In the genomic region with DNA sequence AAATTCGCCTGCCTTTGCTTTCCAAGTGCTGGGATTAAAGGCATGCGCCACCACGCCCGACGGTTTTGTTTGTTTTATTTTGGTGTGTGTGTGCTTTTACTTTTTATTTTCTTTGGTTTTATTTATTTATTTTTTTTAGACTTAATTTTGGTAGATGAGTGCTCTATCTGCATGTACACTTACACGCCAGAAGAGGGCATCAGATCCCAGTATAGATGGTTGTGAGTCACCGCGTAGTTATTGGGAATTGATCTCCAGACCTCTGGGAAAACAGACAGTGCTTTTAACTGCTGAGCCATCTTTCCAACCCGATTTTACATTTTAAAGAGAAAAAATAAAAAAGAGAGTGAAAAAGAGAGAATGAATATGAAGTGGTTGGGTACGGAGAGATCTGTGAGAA, we compare ENCODE assay signal across 9 mouse cellular contexts. TPM values are rescaled to one million over a fixed set of nuclear protein-coding genes. Genes with fewer than 3 reads are reported as not detected.
A peak's percentile ranks its signal among the peaks of the same experiment; 100 is the strongest.
DNase-seq lines count a peak whose midpoint lies in the region; ATAC-seq and TF ChIP-seq lines count a peak whose summit lies in the region.
"Had no signal": no experiment of that assay in that cellular context is flagged by ENCODE, and none has a peak within 500 bp of the region (broad histone marks: within the 10 kb centered on the region; RNA-seq: fewer than 3 reads in every experiment).

No protein-coding gene starts in this region.

- DNase-seq in heart, adult 9 months (ENCODE audit: low spot score in 2 of 2), result no peak
- DNase-seq in neural tube, embryonic 11.5 days (ENCODE audit: low spot score), result peak; percentile 10
- DNase-seq in forelimb bud, embryonic 11.5 days (ENCODE audit: low read depth, low spot score), result peak; percentile 6
- DNase-seq in stomach, postnatal 0 days (ENCODE audit: low spot score), result no peak
- DNase-seq in adrenal gland, postnatal 4 days (ENCODE audit: low spot score in 2 of 2), result no peak
- DNase-seq: gastrocnemius, postnatal 25 days had no signal

- no peak for ATAC-seq in heart, embryonic 13.5 days (ENCODE audit: extremely low read depth, insufficient number of reproducible peaks, low FRiP score, low TSS enrichment)
- no peak for ATAC-seq in neural tube, embryonic 11.5 days (ENCODE audit: insufficient read depth, low FRiP score, low TSS enrichment)
- ATAC-seq in neural tube, embryonic 15.5 days (ENCODE audit: low FRiP score), result no peak
- ATAC-seq in stomach, postnatal 0 days (ENCODE audit: low FRiP score, low TSS enrichment), result no peak
- ATAC-seq in midbrain, embryonic 16.5 days, result no peak

- H3K27ac ChIP-seq in heart, embryonic 13.5 days (replicated peaks), result no peak overlapping the region
- no peak overlapping the region for H3K27ac ChIP-seq in neural tube, embryonic 11.5 days (ENCODE audit: low read depth, low read length)
- no peak overlapping the region for H3K27ac ChIP-seq in neural tube, embryonic 15.5 days (replicated peaks)
- no peak overlapping the region for H3K27ac ChIP-seq in stomach, postnatal 0 days (replicated peaks)
- no peak overlapping the region for H3K27ac ChIP-seq in midbrain, embryonic 16.5 days (ENCODE audit: low read length)

- no peaks in the 10 kb centered on the region for H3K27me3 ChIP-seq in heart, embryonic 13.5 days (replicated peaks)
- no peaks in the 10 kb centered on the region for H3K27me3 ChIP-seq in neural tube, embryonic 11.5 days (ENCODE audit: control insufficient read depth, insufficient read depth, low read length)
- H3K27me3 ChIP-seq in neural tube, embryonic 15.5 days (replicated peaks), result no peaks in the 10 kb centered on the region
- no peaks in the 10 kb centered on the region for H3K27me3 ChIP-seq in stomach, postnatal 0 days (ENCODE audit: control insufficient read depth, insufficient read depth, low read length)
- no peaks in the 10 kb centered on the region for H3K27me3 ChIP-seq in midbrain, embryonic 16.5 days (ENCODE audit: control insufficient read depth, insufficient read depth, low read depth, low read length)

- 28% methylated on average over 10 of the region's 10 CpGs for WGBS in heart, embryonic 13.5 days
- WGBS in neural tube, embryonic 11.5 days, result 33% methylated on average over 10 of the region's 10 CpGs
- 26% methylated on average over 9 of the region's 10 CpGs for WGBS in neural tube, embryonic 15.5 days
- 30% methylated on average over 10 of the region's 10 CpGs for WGBS in stomach, postnatal 0 days
- 31% methylated on average over 10 of the region's 10 CpGs for whole genome bisulfite sequencing in midbrain, embryonic 16.5 days

- H3K9me3 ChIP-seq in heart, embryonic 13.5 days, result no peaks in the 10 kb centered on the region
- H3K9me3 ChIP-seq in neural tube, embryonic 11.5 days (ENCODE audit: control insufficient read depth, low read length), result no peaks in the 10 kb centered on the region
- H3K9me3 ChIP-seq in neural tube, embryonic 15.5 days (replicated peaks), result no peaks in the 10 kb centered on the region
- no peaks in the 10 kb centered on the region for H3K9me3 ChIP-seq in stomach, postnatal 0 days (ENCODE audit: control insufficient read depth, low read length)
- no peaks in the 10 kb centered on the region for H3K9me3 ChIP-seq in midbrain, embryonic 16.5 days (replicated peaks; ENCODE audit: control insufficient read depth, low read length, poor library complexity, severe bottlenecking)

- H3K36me3 ChIP-seq in heart, embryonic 13.5 days, result no peaks in the 10 kb centered on the region
- H3K36me3 ChIP-seq in neural tube, embryonic 11.5 days (ENCODE audit: control insufficient read depth, insufficient read depth, low read length), result no peaks in the 10 kb centered on the region
- H3K36me3 ChIP-seq in neural tube, embryonic 15.5 days, result no peaks in the 10 kb centered on the region
- H3K36me3 ChIP-seq in stomach, postnatal 0 days (ENCODE audit: control insufficient read depth, insufficient read depth, low read length), result no peaks in the 10 kb centered on the region
- H3K36me3 ChIP-seq in midbrain, embryonic 16.5 days (ENCODE audit: control insufficient read depth, insufficient read depth, low read length), result no peaks in the 10 kb centered on the region

- peak; percentile 67 for TF ChIP-seq CTCF in stomach, postnatal 0 days (IDR thresholded peaks at IDR 0.05; ENCODE audit: low read depth)

- H3K9ac ChIP-seq in heart, embryonic 13.5 days, result no peak overlapping the region
- no peak overlapping the region for H3K9ac ChIP-seq in neural tube, embryonic 11.5 days (ENCODE audit: low read length)
- no peak overlapping the region for H3K9ac ChIP-seq in neural tube, embryonic 15.5 days (replicated peaks)
- H3K9ac ChIP-seq in stomach, postnatal 0 days (ENCODE audit: low read length), result no peak overlapping the region
- no peak overlapping the region for H3K9ac ChIP-seq in midbrain, embryonic 16.5 days (ENCODE audit: low read depth, low read length)

- no peaks in the 10 kb centered on the region for H3K4me1 ChIP-seq in heart, embryonic 13.5 days
- no peaks in the 10 kb centered on the region for H3K4me1 ChIP-seq in neural tube, embryonic 11.5 days (ENCODE audit: control insufficient read depth, insufficient read depth, low read length)
- no peaks in the 10 kb centered on the region for H3K4me1 ChIP-seq in neural tube, embryonic 15.5 days
- no peaks in the 10 kb centered on the region for H3K4me1 ChIP-seq in stomach, postnatal 0 days (replicated peaks; ENCODE audit: control insufficient read depth, insufficient read depth)
- no peaks in the 10 kb centered on the region for H3K4me1 ChIP-seq in midbrain, embryonic 16.5 days (ENCODE audit: control insufficient read depth, insufficient read depth, low read length)

- no peak for TF ChIP-seq EP300 in stomach, postnatal 0 days (optimal IDR thresholded peaks at IDR 0.05)

- peak overlapping the region; percentile 21; the same call in 1 of the 2 replicates for H3K4me3 ChIP-seq in heart, embryonic 13.5 days
- H3K4me3 ChIP-seq in neural tube, embryonic 11.5 days (ENCODE audit: low read depth, low read length), result no peak overlapping the region
- H3K4me3 ChIP-seq in neural tube, embryonic 15.5 days (replicated peaks), result no peak overlapping the region
- no peak overlapping the region for H3K4me3 ChIP-seq in stomach, postnatal 0 days (ENCODE audit: low read depth, low read length)
- no peak overlapping the region for H3K4me3 ChIP-seq in midbrain, embryonic 16.5 days (ENCODE audit: low read depth, low read length)

- peak overlapping the region; percentile 38; the same call in 1 of the 2 replicates for H3K4me2 ChIP-seq in heart, embryonic 13.5 days
- H3K4me2 ChIP-seq in neural tube, embryonic 11.5 days (ENCODE audit: low read depth), result no peak overlapping the region
- H3K4me2 ChIP-seq in neural tube, embryonic 15.5 days, result no peak overlapping the region
- no peak overlapping the region for H3K4me2 ChIP-seq in stomach, postnatal 0 days (replicated peaks; ENCODE audit: low read depth)
- no peak overlapping the region for H3K4me2 ChIP-seq in midbrain, embryonic 16.5 days (ENCODE audit: low read length)

RNA-seq across cellular contexts. Expression of gene Tsr2, which starts 36.4 kb away (rescaled TPM):
- 16.7 and 20.0 TPM in 2 replicates for polyA plus RNA-seq in heart, embryonic 13.5 days (2015; fragmentation: Nextera tagmentation; extraction: Ambion mirVana)
- polyA plus RNA-seq in neural tube, embryonic 11.5 days (2014; fragmentation: Nextera tagmentation; extraction: Ambion mirVana), result 44.8 and 47.9 TPM in 2 replicates
- 37.5 and 39.7 TPM in 2 replicates for polyA plus RNA-seq in neural tube, embryonic 15.5 days (2015; fragmentation: Nextera tagmentation; extraction: Ambion mirVana)
- polyA plus RNA-seq in stomach, postnatal 0 days (2015; fragmentation: Nextera tagmentation; extraction: Ambion mirVana), result 16.3 and 16.9 TPM in 2 replicates
- total RNA-seq in adrenal gland, postnatal 4 days (2021), result 10 to 100 TPM; 34.6 to 37.8 TPM
- polyA plus RNA-seq in midbrain, embryonic 16.5 days (2015; fragmentation: Nextera tagmentation; extraction: Ambion mirVana), result 38.2 and 38.8 TPM in 2 replicates

Comparison
In these comparisons a context has a peak if more than half of its experiments do, and no peak if none do; other contexts are left out.
1. DNase-seq: peak in neural tube, embryonic 11.5 days (single experiment) and forelimb bud, embryonic 11.5 days (single experiment); none in heart, adult 9 months (0 of 2), stomach, postnatal 0 days (single experiment) and adrenal gland, postnatal 4 days (0 of 2).